Mouse (Mus musculus) hindbrain, postnatal 0 days (tissue): ENCODE results near the gene Ppp1r14b. TPM values are rescaled to one million over a fixed set of nuclear protein-coding genes. Genes with fewer than 3 reads are reported as not detected.
A peak's percentile ranks its signal among the peaks of the same experiment; 100 is the strongest.

Source experiments
- ATAC-seq: fragments of 200-750 bp; cut with Nextera tagmentation; 2 replicates; pipeline ENCODE4 v1.8.0; 2017; ENCODE audit warnings: mild to moderate bottlenecking, moderate TSS enrichment, moderate library complexity
- DNase-seq: peaks from one replicate; pipeline ENCODE4 v3.0.0-alpha.2; 2015; ENCODE audit warnings: low spot score
- H3K27ac ChIP-seq: fragments of 300-500 bp; sonication (generic); 2 replicates; pipeline ENCODE4 v1.5.1; 2014; ENCODE audit warnings: mild to moderate bottlenecking
- H3K27me3 ChIP-seq: fragments of 300-500 bp; sonication (generic); 2 replicates; pipeline ENCODE4 v1.6.1; 2014; ENCODE audit warnings: low read length, mixed read lengths; ENCODE audit not compliant: insufficient read depth
- H3K36me3 ChIP-seq: fragments of 300-500 bp; sonication (generic); 2 replicates; pipeline ENCODE4 v1.6.1; 2014; ENCODE audit warnings: low read length, mixed read lengths; ENCODE audit not compliant: insufficient read depth
- H3K4me1 ChIP-seq: fragments of 300-500 bp; sonication (generic); 2 replicates; pipeline ENCODE4 v1.6.1; 2014; ENCODE audit warnings: antibody characterized with exemption, low read length, mixed read lengths; ENCODE audit not compliant: insufficient read depth
- H3K4me2 ChIP-seq: fragments of 300-500 bp; sonication (generic); 2 replicates; pipeline ENCODE4 v1.6.1; 2014; ENCODE audit warnings: low read depth, mild to moderate bottlenecking, low read length, moderate library complexity, mixed read lengths
- H3K4me3 ChIP-seq: fragments of 300-500 bp; sonication (generic); 2 replicates; pipeline ENCODE4 v1.5.1; 2014; ENCODE audit warnings: low read length
- H3K9ac ChIP-seq: fragments of 300-500 bp; sonication (generic); replicated peaks from 2 replicates; pipeline ENCODE4 v1.6.1; 2014; ENCODE audit warnings: mild to moderate bottlenecking, low read length, moderate library complexity, mixed read lengths
- H3K9me3 ChIP-seq: fragments of 300-500 bp; sonication (generic); 2 replicates; pipeline ENCODE4 v1.6.1; 2016; ENCODE audit warnings: low read length, mixed read lengths
- CTCF ChIP-seq: IDR thresholded peaks from 2 replicates; pipeline ENCODE4 v1.5.1; 2016; ENCODE audit warnings: antibody characterized with exemption, control low read depth, low read depth
- WGBS: fragments of 180-500 bp; shearing (Covaris S2); extraction: QIAGEN DNeasy Blood & Tissue Kit; methylation state at CpG from one replicate; pipeline ENCODE4 v1.1.7; 2014; 5-methylcytosine and 5-hydroxymethylcytosine counted together
- polyA plus RNA-seq: library from polyadenylated mRNA; unstranded; fragments of >200 nt; fragmentation: Nextera tagmentation; extraction: Ambion mirVana; gene quantifications from 2 replicates; pipeline ENCODE4 v1.2.1, GENCODE M21; 2015
- total RNA-seq: library from RNA; depleted of rRNA; stranded (reverse); fragments of >200 nt; gene quantifications from 2 replicates; pipeline ENCODE4 v1.2.3, GENCODE M21; 2014

The Ppp1r14b gene
- total and polyA plus RNA-seq, 2 experiments from 2014 or later = 155 to 210 TPM

DNA sequence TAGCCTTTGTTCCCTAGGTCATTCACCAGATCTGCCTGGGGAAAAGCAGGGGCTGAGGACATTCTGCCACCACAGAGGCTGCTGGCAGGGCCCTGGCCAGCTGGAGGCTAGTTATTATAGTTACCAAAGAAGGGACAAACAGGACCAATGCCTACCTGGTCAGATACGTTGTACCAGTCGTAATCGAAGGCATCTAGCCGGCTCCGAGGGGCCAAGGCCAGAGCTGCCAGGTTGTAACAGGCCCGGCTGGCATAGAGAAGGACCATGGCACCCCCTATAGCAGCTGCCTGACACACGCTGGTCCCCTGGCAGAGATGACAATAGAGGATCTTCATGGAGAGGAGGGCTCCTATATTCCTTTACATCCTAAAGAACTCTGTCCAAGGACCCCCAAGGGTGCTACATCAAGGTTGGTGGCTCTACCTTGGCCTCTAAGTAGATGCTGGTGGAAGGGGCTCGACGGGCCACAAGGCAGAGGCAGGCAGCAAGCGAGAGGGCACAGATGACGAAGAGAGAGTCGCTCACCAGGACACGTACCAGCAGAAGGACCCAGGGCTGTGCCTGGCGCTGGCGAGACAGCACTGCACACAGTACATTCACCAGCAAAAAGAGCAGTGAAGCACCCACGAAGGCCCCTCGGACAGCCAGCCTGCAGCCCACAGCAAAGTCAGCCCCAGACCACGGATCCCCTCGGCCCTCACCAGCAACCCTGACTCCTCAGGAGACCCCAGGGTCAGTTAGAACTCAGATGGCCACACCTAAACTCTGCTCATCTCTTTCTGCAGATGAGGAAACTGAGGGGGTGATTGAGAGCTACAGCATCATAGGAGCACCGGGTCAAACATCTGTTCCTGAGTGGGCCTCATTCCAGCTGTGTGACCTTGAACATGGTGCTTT, 35.4 kb upstream of the Ppp1r14b start:
- Histone ChIP-seq H3K9me3 (no peaks in the 10 kb centered on the region), H3K4me1 (peaks cover 24% of the 10 kb centered on the region)
- 90% methylated on average over 20 of the region's 20 CpGs for WGBS

DNA sequence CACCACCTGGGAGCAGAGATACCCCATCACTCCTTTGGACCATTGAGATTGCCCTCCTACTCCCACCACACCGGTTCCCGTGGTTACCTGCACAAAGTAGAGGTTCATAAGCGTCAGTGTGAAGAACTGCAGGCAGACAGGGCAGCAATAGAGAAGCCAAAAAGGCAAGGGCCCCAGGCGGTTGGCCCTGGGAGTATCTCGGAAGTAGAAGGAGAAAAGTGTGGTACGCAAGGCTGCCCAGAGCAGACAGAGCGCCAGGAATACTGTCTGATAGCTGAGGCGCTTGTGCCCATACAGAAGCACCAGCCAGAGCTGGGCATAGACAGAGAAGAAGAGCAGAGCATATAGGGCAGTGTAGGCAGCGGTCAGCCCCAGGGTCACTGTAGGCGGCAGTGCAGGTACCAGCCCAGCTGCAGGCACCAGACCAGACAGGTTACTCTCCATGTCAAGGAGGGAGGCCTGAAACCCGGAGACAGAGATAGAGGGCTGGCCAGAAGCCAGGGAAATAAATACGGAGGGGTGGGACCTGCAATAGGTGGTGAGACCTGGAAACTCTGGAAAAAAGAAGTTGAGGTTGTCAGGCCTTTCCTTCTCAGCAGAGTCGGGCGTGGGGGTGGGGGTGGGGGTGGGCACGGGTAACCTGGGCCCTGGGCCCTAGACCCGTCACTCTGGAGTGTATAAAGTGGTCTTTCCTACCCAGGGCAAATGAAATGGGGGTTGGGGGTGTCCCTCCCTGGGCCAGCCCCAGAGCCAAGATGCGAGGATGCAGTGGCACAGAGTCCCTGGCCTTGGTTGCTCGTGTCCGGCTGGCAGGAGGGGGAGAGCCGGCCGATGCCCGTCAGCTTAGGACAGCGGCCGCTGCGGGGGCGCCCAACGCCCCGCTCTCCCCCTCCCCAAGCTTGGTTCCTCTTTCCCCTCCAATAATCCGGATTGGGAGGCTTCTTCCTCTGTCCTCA, 34.1 kb upstream of the Ppp1r14b start:
- ATAC-seq = peak; percentile 16; the same call in 1 of the 2 replicates

More for the DNA sequence above, 35.4 kb upstream of the Ppp1r14b start:
- Histone ChIP-seq H3K4me2 (peak overlapping the region; percentile 99), H3K4me3 (no peak overlapping the region), H3K36me3 (no peaks in the 10 kb centered on the region), H3K27ac (no peak overlapping the region), H3K27me3 (no peaks in the 10 kb centered on the region), H3K9ac (0 out of 2 replicates have a peak overlapping the region, but pooled peaks have one; percentile 6)
- no peak for DNase-seq
- TF ChIP-seq CTCF = no peak
- ATAC-seq = no peak

DNA sequence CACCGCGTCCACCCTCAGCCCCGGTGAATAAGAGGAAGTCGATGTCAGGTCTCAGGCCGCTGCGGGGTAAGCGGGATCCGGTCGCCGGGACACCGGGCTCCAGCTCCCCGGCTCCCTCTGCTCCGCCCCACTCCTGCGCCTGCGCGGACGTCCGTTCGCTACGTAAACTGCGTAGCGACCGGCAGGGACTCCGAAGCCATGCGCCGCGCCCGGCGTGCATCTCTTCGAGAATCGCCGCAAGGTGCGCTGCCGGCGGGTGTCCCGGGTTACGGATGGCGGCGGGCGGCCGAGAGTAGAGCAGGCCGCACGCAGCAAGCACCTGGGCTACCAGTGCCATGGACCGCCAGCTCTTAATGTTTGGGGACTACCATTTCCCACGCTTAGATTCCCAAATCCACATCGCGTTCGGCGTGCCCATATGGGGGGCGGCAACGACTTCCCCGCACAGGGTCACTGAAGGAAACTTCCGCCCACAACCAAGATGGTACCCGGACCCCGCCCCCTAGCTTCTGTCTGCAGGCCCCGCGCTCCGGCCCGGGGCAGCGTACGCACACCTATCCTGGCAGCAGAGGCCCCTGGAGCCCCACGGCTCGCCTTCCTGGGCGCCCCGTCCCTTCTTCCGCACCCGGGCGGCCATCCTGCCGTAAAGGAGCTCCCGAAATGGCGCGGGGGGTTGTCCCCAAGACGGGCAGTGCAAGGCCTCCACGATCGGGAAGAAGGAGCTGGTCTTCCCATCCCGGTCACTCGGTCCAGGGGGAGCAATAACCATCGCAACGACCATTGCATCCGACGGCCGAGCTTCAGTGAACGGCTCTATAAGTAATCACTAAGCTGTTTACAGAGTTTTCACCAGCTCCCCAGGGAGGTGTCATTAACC, 33.2 kb upstream of the Ppp1r14b start, which contains the start of gene Bad:
Gene Bad (plus strand): TSS at position 490 of the 877 bp plus-strand sequence.
- Histone ChIP-seq H3K4me1 (peaks cover 24% of the 10 kb centered on the region), H3K9ac (peak within 1 kb of the TSS; percentile 80), H3K36me3 (no peaks in the 10 kb centered on the region), H3K27ac (peak within 1 kb of the TSS; percentile 91), H3K4me2 (peak within 1 kb of the TSS; percentile 99), H3K4me3 (peak within 1 kb of the TSS; percentile 61), H3K9me3 (no peaks in the 10 kb centered on the region), H3K27me3 (no peaks in the 10 kb centered on the region)
- ATAC-seq (peak; percentile 81), DNase-seq (peak; percentile 97)
- no peak for TF ChIP-seq CTCF
- under 1% methylated on average over 81 of the region's 83 CpGs for WGBS

More for the DNA sequence above, 34.1 kb upstream of the Ppp1r14b start:
- no peak for TF ChIP-seq CTCF
- Histone ChIP-seq H3K4me1 (peaks cover 24% of the 10 kb centered on the region), H3K27ac (peak overlapping the region; percentile 91), H3K27me3 (no peaks in the 10 kb centered on the region), H3K9ac (peak overlapping the region; percentile 80), H3K4me3 (peak overlapping the region; percentile 61), H3K4me2 (peak overlapping the region; percentile 99), H3K36me3 (no peaks in the 10 kb centered on the region), H3K9me3 (no peaks in the 10 kb centered on the region)
- WGBS = 18% methylated on average over 29 of the region's 29 CpGs
- no peak for DNase-seq

DNA sequence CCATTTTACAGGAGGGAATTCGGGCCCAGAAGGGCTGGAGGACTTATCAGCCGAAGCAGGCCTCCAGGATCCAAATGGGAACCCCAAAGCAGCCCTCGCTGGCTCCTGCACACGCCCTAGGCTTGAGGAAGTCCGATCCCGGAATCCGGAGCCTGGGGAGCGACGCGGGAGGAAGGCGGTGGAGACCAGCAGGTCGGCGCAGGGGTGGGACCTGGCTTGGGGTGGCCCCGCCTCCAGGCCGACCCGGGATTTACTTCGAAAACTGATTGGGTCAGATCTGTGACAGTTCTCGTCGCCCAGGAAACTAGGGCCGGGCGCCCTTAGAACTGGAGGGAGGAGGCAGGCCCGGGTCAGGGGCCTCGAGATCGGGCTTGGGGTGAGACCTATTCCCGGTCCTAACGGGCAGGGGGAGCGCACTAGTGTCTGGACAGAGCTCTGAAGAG, 32.5 kb upstream of the Ppp1r14b start, which contains the start of gene Gpr137:
Gene Gpr137 (minus strand): TSS at position 232 of the 443 bp plus-strand sequence.
- DNase-seq = peak; percentile 94
- Histone ChIP-seq H3K4me3 (peak within 1 kb of the TSS; percentile 61), H3K36me3 (no peaks in the 10 kb centered on the region), H3K27ac (peak within 1 kb of the TSS; percentile 91), H3K4me2 (peak within 1 kb of the TSS; percentile 99), H3K27me3 (no peaks in the 10 kb centered on the region), H3K4me1 (peaks cover 24% of the 10 kb centered on the region), H3K9ac (peak within 1 kb of the TSS; percentile 80), H3K9me3 (no peaks in the 10 kb centered on the region)
- ATAC-seq = peak; percentile 84
- no peak for TF ChIP-seq CTCF
- WGBS = under 1% methylated on average over 27 of the region's 27 CpGs

DNA sequence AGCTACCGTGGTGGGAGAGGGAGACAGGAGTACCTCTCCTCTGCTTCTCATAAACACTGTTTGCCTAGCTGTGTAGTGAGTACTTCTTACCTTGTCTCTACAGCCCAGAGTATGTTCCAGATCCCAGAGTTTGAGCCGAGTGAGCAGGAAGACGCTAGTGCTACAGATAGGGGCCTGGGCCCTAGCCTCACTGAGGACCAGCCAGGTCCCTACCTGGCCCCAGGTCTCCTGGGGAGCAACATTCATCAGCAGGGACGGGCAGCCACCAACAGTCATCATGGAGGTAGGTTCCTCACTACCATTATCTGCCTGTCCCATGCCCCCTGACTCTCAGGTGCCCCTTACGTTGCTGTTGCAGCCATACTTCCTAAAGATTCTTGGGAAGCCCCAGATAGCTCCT, 32.0 kb upstream of the Ppp1r14b start:
- TF ChIP-seq CTCF = no peak
- DNase-seq (no peak), ATAC-seq (no peak)
- WGBS = 29% methylated on average over 5 of the region's 5 CpGs
- Histone ChIP-seq H3K9me3 (no peaks in the 10 kb centered on the region), H3K4me2 (peak overlapping the region; percentile 99), H3K4me3 (peak overlapping the region; percentile 61), H3K27ac (peak overlapping the region; percentile 91), H3K27me3 (no peaks in the 10 kb centered on the region), H3K36me3 (no peaks in the 10 kb centered on the region), H3K4me1 (peaks cover 24% of the 10 kb centered on the region), H3K9ac (peak overlapping the region; percentile 80)

DNA sequence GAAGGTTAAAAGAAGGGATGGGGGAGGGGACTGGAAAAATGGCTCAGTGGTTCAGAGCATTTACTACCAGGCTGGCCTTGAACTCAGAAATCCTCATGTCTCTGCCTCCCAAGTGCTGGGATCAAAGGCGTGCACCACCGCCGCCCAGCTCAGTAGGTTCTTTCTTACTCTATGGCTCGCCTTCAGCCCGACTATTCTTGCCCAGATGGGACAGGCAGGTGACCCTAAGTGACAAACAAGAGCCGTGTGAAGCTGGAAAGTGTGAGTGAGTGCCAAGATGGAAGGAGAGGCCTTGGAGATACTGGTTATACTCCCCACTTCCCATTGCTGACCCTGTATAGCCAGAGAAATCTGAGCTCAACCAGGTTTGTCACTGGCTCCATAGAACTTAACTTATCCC, 31.1 kb upstream of the Ppp1r14b start:
- peaks cover 24% of the 10 kb centered on the region for H3K4me1 ChIP-seq
- TF ChIP-seq CTCF = no peak
- no peak overlapping the region for H3K4me3 ChIP-seq
- H3K9ac ChIP-seq = no peak overlapping the region
- no peak for ATAC-seq
- no peaks in the 10 kb centered on the region for H3K36me3 ChIP-seq
- no peak for DNase-seq
- WGBS = 92% methylated on average over 6 of the region's 6 CpGs
- H3K9me3 ChIP-seq = no peaks in the 10 kb centered on the region
- H3K27ac ChIP-seq = no peak overlapping the region
- H3K27me3 ChIP-seq = no peaks in the 10 kb centered on the region
- no peak overlapping the region for H3K4me2 ChIP-seq
